Mouse (Mus musculus) embryonic fibroblast, embryonic 13.5 days (primary cell): Measurements from ENCODE around the gene Foxr1.

Experiments used
- CTCF ChIP-seq: IDR thresholded peaks from 2 replicates; pipeline ENCODE4 v1.5.1; 2011; ENCODE audit warnings: mild to moderate bottlenecking, control low read depth, low read length, moderate library complexity, borderline replicate concordance; ENCODE audit not compliant: insufficient read depth
- POLR2A ChIP-seq: IDR thresholded peaks from 2 replicates; pipeline ENCODE4 v1.6.1; 2011; ENCODE audit warnings: low read depth, mild to moderate bottlenecking, control low read depth, low read length, moderate library complexity

DNA sequence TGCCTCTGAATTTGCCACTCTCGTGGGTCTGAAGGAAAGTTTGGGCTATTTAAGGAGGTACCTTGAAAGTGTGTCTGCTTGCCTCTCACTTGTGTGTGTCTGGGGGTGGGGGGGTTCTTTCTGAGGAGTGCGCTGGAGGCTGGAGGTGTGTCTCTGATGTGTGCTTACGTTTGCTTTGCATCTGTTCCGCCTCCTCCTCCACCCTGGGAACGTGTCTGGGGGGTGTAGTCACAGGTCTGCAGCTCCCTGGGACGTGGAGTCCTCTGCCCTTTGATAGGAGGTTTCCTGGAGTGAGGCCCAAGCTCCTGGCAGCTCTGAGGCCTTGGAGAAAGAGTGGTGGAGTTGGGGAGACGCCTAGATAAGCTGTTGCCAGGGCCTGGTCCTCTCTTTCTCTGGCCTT lies 46.5 kb upstream of the Foxr1 start:
- peak; percentile 43; the same call in 1 of the 2 replicates for TF ChIP-seq POLR2A
- no peak for TF ChIP-seq CTCF
